In genomic region chr7:56257875-56258441, GRCm38 (mm10) we compare ENCODE assay signal across 32 mouse cellular contexts. TPM values are rescaled to one million over a fixed set of nuclear protein-coding genes. Genes with fewer than 3 reads are reported as not detected.
DNase-seq lines count a peak whose midpoint lies in the region; ATAC-seq and TF ChIP-seq lines count a peak whose summit lies in the region.
"Had no signal": no experiment of that assay in that cellular context is flagged by ENCODE, and none has a peak within 500 bp of the region (broad histone marks: within the 10 kb centered on the region; RNA-seq: fewer than 3 reads in every experiment).

No protein-coding gene starts in this region.

- no peaks in the 10 kb centered on the region for H3K4me1 ChIP-seq in embryonic facial prominence, embryonic 11.5 days (ENCODE audit: control insufficient read depth, insufficient read depth, low read length)
- 0 out of 2 replicates have a peak, but pooled peaks cover 4% of the 10 kb centered on the region for H3K4me1 ChIP-seq in embryonic facial prominence, embryonic 10.5 days
- no peaks in the 10 kb centered on the region for H3K4me1 ChIP-seq in forebrain, embryonic 15.5 days
- no peaks in the 10 kb centered on the region for H3K4me1 ChIP-seq in forebrain, embryonic 10.5 days
- H3K4me1 ChIP-seq in forebrain, embryonic 16.5 days (replicated peaks; ENCODE audit: control insufficient read depth, insufficient read depth, low read length) = no peaks in the 10 kb centered on the region
- H3K4me1 ChIP-seq: heart, embryonic 10.5 days; hindbrain, embryonic 12.5 days; hindbrain, embryonic 15.5 days had no signal

- no peak for TF ChIP-seq POLR2A in brain, embryonic 14.5 days (IDR thresholded peaks at IDR 0.05; ENCODE audit: borderline replicate concordance, extremely low read depth, insufficient read depth, insufficient read length, poor library complexity, severe bottlenecking)

- no peaks in the 10 kb centered on the region for H3K36me3 ChIP-seq in embryonic facial prominence, embryonic 11.5 days (replicated peaks; ENCODE audit: control insufficient read depth, insufficient read depth, low read depth, low read length)
- no peaks in the 10 kb centered on the region for H3K36me3 ChIP-seq in embryonic facial prominence, embryonic 10.5 days (replicated peaks)
- H3K36me3 ChIP-seq in forebrain, embryonic 15.5 days = no peaks in the 10 kb centered on the region
- H3K36me3 ChIP-seq in forebrain, embryonic 10.5 days (replicated peaks) = no peaks in the 10 kb centered on the region
- no peaks in the 10 kb centered on the region for H3K36me3 ChIP-seq in forebrain, embryonic 16.5 days (ENCODE audit: control insufficient read depth, insufficient read depth)
- H3K36me3 ChIP-seq: embryonic facial prominence, embryonic 13.5 days; heart, embryonic 10.5 days; hindbrain, embryonic 12.5 days; hindbrain, embryonic 15.5 days had no signal

- H3K4me2 ChIP-seq in embryonic facial prominence, embryonic 11.5 days (ENCODE audit: low read depth, low read length) = no peak overlapping the region
- no peak overlapping the region for H3K4me2 ChIP-seq in forebrain, embryonic 15.5 days (replicated peaks)
- no peak overlapping the region for H3K4me2 ChIP-seq in forebrain, embryonic 16.5 days (ENCODE audit: low read length)
- H3K4me2 ChIP-seq: embryonic facial prominence, embryonic 13.5 days; hindbrain, embryonic 12.5 days; hindbrain, embryonic 15.5 days had no signal

- H3K4me3 ChIP-seq in embryonic facial prominence, embryonic 11.5 days (ENCODE audit: low read depth, low read length) = no peak overlapping the region
- no peak overlapping the region for H3K4me3 ChIP-seq in embryonic facial prominence, embryonic 10.5 days
- H3K4me3 ChIP-seq in forebrain, embryonic 15.5 days = no peak overlapping the region
- H3K4me3 ChIP-seq in forebrain, embryonic 10.5 days = no peak overlapping the region
- H3K4me3 ChIP-seq in forebrain, embryonic 16.5 days (replicated peaks; ENCODE audit: low read length) = no peak overlapping the region
- H3K4me3 ChIP-seq: embryonic facial prominence, embryonic 13.5 days; erythroblast, embryonic 14.5 days; heart, adult 2 months; heart, embryonic 10.5 days; hindbrain, embryonic 12.5 days; hindbrain, embryonic 15.5 days had no signal

- peak; percentile 5 for DNase-seq in embryonic facial prominence, embryonic 11.5 days (ENCODE audit: low spot score)
- DNase-seq in embryonic facial prominence, embryonic 10.5 days (ENCODE audit: low spot score) = no peak
- no peak for DNase-seq in forebrain, embryonic 10.5 days (ENCODE audit: extremely low spot score, low spot score)
- peak; percentile 70 for DNase-seq in brain, embryonic 14.5 days (ENCODE audit: low read depth)
- no peak for DNase-seq in adrenal gland, adult 8-10 months
- DNase-seq in frontal cortex, postnatal 14 days (ENCODE audit: low spot score in 2 of 2) = no peak
- DNase-seq: adrenal gland, adult 2 months; adrenal gland, postnatal 25 days; cerebellum, adult 18-20 months; cerebellum, adult 9-10 months; cerebellum, postnatal 14 days; gastrocnemius, postnatal 10 days; gastrocnemius, postnatal 36 days; heart, adult 2 months; kidney, adult 2 months had no signal

- no peak overlapping the region for H3K27ac ChIP-seq in embryonic facial prominence, embryonic 11.5 days (replicated peaks; ENCODE audit: low read depth, low read length)
- no peak overlapping the region for H3K27ac ChIP-seq in embryonic facial prominence, embryonic 10.5 days (replicated peaks)
- H3K27ac ChIP-seq in forebrain, embryonic 15.5 days (replicated peaks) = peak overlapping the region; percentile 49; the same call in 1 of the 2 replicates
- H3K27ac ChIP-seq in forebrain, embryonic 10.5 days = no peak overlapping the region
- peak overlapping the region; percentile 39 for H3K27ac ChIP-seq in forebrain, embryonic 16.5 days (ENCODE audit: low read length)
- H3K27ac ChIP-seq: embryonic facial prominence, embryonic 13.5 days; heart, adult 2 months; heart, embryonic 10.5 days; hindbrain, embryonic 12.5 days; hindbrain, embryonic 15.5 days had no signal

- TF ChIP-seq CTCF in brain, embryonic 14.5 days (IDR thresholded peaks at IDR 0.05; ENCODE audit: borderline replicate concordance, extremely low read depth, insufficient read depth, insufficient read length) = no peak

- H3K9ac ChIP-seq in embryonic facial prominence, embryonic 11.5 days (replicated peaks; ENCODE audit: low read length) = no peak overlapping the region
- no peak overlapping the region for H3K9ac ChIP-seq in forebrain, embryonic 15.5 days (replicated peaks)
- no peak overlapping the region for H3K9ac ChIP-seq in forebrain, embryonic 16.5 days (replicated peaks; ENCODE audit: low read depth, low read length)
- H3K9ac ChIP-seq: embryonic facial prominence, embryonic 13.5 days; hindbrain, embryonic 12.5 days; hindbrain, embryonic 15.5 days had no signal

- H3K27me3 ChIP-seq in embryonic facial prominence, embryonic 11.5 days (ENCODE audit: control insufficient read depth, insufficient read depth, low read length) = no peaks in the 10 kb centered on the region
- H3K27me3 ChIP-seq in embryonic facial prominence, embryonic 10.5 days (replicated peaks; ENCODE audit: low read depth, poor library complexity, severe bottlenecking) = no peaks in the 10 kb centered on the region
- no peaks in the 10 kb centered on the region for H3K27me3 ChIP-seq in forebrain, embryonic 15.5 days
- H3K27me3 ChIP-seq in forebrain, embryonic 10.5 days (ENCODE audit: poor library complexity, severe bottlenecking) = no peaks in the 10 kb centered on the region
- no peaks in the 10 kb centered on the region for H3K27me3 ChIP-seq in forebrain, embryonic 16.5 days (replicated peaks; ENCODE audit: control insufficient read depth, insufficient read depth, low read length)
- H3K27me3 ChIP-seq: embryonic facial prominence, embryonic 13.5 days; hindbrain, embryonic 12.5 days; hindbrain, embryonic 15.5 days had no signal

- WGBS in embryonic facial prominence, embryonic 11.5 days = 50% methylated on average over 3 of the region's 3 CpGs
- WGBS in embryonic facial prominence, embryonic 10.5 days = 54% methylated on average over 3 of the region's 3 CpGs
- 49% methylated on average over 3 of the region's 3 CpGs for WGBS in forebrain, embryonic 15.5 days
- WGBS in forebrain, embryonic 10.5 days = 78% methylated on average over 3 of the region's 3 CpGs
- 57% methylated on average over 3 of the region's 3 CpGs for WGBS in forebrain, embryonic 16.5 days

- no peaks in the 10 kb centered on the region for H3K9me3 ChIP-seq in embryonic facial prominence, embryonic 11.5 days (replicated peaks; ENCODE audit: control insufficient read depth, low read length)
- no peaks in the 10 kb centered on the region for H3K9me3 ChIP-seq in embryonic facial prominence, embryonic 10.5 days
- no peaks in the 10 kb centered on the region for H3K9me3 ChIP-seq in forebrain, embryonic 15.5 days
- no peaks in the 10 kb centered on the region for H3K9me3 ChIP-seq in forebrain, embryonic 10.5 days
- H3K9me3 ChIP-seq in forebrain, embryonic 16.5 days (ENCODE audit: control insufficient read depth, low read length) = no peaks in the 10 kb centered on the region
- H3K9me3 ChIP-seq: embryonic facial prominence, embryonic 13.5 days; heart, embryonic 10.5 days; hindbrain, embryonic 12.5 days; hindbrain, embryonic 15.5 days had no signal

- ATAC-seq in embryonic facial prominence, embryonic 11.5 days (replicated peaks; ENCODE audit: insufficient number of reproducible peaks, low FRiP score, low TSS enrichment, low read depth) = no peak
- ATAC-seq in forebrain, embryonic 15.5 days (replicated peaks) = peak; percentile 89
- ATAC-seq in forebrain, embryonic 16.5 days = peak; percentile 92
- ATAC-seq: CD4-positive, CD25-positive, alpha-beta regulatory T cell, adult 4 months; intestine, postnatal 0 days had no signal

RNA-seq across cellular contexts. Expression of gene Oca2, which starts 18.4 kb away (rescaled TPM):
- 0.98 and 2.3 TPM in 2 replicates for polyA plus RNA-seq in embryonic facial prominence, embryonic 11.5 days (2014; fragmentation: Nextera tagmentation; extraction: Ambion mirVana)
- 0.45 and 0.49 TPM in 2 replicates for polyA plus RNA-seq in embryonic facial prominence, embryonic 10.5 days (2016; fragmentation: Nextera tagmentation; extraction: Ambion mirVana)
- 0.20 and 1.0 TPM in 2 replicates for polyA plus RNA-seq in forebrain, embryonic 15.5 days (2015; fragmentation: Nextera tagmentation; extraction: Ambion mirVana)
- polyA plus RNA-seq in forebrain, embryonic 10.5 days (2016; fragmentation: Nextera tagmentation; extraction: Ambion mirVana) = 0.55 and 1.1 TPM in 2 replicates
- polyA plus RNA-seq in brain, embryonic 14.5 days (2012; rRNA removed) = 0.43 and 0.67 TPM in 2 replicates
- 0.51 and 1.1 TPM in 2 replicates for polyA plus RNA-seq in forebrain, embryonic 16.5 days (2015; fragmentation: Nextera tagmentation; extraction: Ambion mirVana)
- 1 to 10 TPM; 4.5 to 7.6 (median 6.2) TPM for total RNA-seq in adrenal gland, adult 8-10 months (2022)
- total RNA-seq: gastrocnemius, adult 18-20 months; gastrocnemius, postnatal 10 days; gastrocnemius, postnatal 36 days; granulocyte monocyte progenitor cell, adult 5-6 weeks; heart, adult 2 months; heart, postnatal 25 days; hematopoietic stem cell, adult 5-6 weeks; MEL had no signal
- polyA plus RNA-seq: C2C12; CD4-positive, CD25-positive, alpha-beta regulatory T cell, adult 4 months; embryonic facial prominence, embryonic 13.5 days; erythroblast, embryonic 14.5 days; heart, adult 2 months; heart, embryonic 10.5 days; heart, embryonic 14.5 days; heart, postnatal 0 days; kidney, adult 2 months had no signal

Comparison
In these comparisons a context has a peak if more than half of its experiments do, and no peak if none do; other contexts are left out.
1. DNase-seq: peak in embryonic facial prominence, embryonic 11.5 days (single experiment) and brain, embryonic 14.5 days (single experiment); none in embryonic facial prominence, embryonic 10.5 days (single experiment), forebrain, embryonic 10.5 days (single experiment), adrenal gland, adult 8-10 months (single experiment) and frontal cortex, postnatal 14 days (0 of 2).
2. H3K27ac ChIP-seq: peak in forebrain, embryonic 15.5 days (single experiment) and forebrain, embryonic 16.5 days (single experiment); none in embryonic facial prominence, embryonic 11.5 days (single experiment), embryonic facial prominence, embryonic 10.5 days (single experiment) and forebrain, embryonic 10.5 days (single experiment).